Mouse (Mus musculus) retina, postnatal 1 day (tissue): Measurements from ENCODE around the gene Pard3b.

Source experiments
- DNase-seq: peaks from one replicate; pipeline ENCODE4 v3.0.0-alpha.2; 2012

Pard3b gene

DNA sequence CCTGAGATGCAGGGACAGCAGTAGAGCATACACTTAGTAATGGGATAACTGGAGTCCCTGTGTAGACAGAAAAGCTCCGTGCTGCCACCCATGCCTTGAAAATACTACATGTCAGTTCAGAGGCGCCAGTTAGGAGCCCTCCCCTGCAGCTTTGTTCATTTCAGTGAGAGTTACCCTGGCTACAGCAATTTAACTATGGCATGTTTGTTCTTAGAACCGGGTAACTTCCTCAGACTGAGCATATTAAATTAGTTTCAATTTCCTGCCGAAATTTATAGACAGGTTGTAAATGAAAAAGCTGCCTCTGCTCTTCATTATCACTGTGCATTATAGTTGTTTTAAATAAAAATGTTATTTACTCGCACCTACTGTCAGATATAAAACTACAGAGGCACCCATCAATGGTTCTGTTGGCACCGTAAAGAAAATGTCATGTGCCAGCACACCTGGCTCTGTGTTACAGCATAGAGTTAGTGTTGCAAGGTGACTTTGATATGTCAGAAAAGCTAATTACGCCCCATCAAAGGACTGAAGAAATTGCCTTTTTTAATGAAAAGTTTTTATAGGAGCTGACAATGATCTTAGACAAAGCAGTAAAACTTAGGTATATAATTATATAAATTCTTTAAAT, 289.6 kb downstream of the Pard3b start:
- DNase-seq: no peak

DNA sequence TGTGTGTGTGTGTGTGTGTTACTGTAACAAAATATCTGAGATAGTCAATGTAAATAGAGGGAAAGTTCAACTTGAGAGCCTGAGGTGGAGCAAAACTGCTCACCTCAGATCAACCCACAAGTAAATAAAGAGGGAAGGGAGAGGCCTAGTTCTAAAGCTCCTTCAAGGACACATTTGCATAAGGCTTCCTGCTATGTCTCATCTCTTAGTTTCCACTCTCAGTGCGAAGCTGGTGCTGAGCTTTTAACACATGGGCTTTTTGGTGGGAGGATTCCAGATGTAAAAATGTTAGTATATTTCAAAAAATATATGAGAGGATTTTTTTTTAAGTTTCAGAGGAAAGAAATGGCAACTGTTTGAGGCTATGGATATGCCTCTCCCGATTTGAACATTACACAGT, 294.9 kb downstream of the Pard3b start:
- DNase-seq: no peak

DNA sequence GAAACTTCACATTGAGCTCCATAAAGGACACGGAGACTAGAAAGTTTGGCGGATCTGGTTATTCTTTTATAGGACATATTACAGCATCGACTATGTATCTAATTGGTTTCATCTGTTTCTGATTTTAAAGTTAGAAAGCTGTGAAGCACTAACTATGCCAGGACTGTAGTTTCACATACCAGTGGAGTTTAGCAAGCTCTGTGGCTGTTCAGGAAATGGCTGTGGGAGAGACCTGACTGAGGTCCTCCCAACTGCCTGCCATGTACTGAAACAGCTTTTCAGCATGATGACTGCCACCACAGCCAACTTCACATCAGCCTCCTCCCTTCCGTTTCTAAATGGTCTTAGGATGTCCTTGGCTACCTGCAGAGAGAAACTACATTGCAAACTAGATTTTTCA, 296.1 kb downstream of the Pard3b start:
- DNase-seq: no peak

DNA sequence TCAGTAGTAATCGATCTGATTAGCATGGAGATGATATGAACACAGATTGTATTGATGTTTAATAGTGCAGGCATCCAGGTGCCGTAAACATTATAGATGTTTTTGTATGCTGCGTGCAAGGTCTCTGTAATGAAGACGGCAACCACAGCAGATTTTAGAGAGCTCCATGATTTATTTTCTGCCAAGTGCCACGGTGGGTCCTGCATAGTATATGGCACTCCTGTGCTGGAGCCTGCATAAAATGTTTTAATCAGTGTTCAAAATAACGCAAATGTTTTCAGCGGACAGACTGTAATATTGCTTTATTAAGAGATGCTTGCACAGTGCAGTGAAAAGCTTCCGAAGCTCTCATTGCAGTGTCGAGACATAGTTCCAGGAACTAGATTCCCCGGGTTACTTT, 301.3 kb downstream of the Pard3b start:
- DNase-seq: no peak

DNA sequence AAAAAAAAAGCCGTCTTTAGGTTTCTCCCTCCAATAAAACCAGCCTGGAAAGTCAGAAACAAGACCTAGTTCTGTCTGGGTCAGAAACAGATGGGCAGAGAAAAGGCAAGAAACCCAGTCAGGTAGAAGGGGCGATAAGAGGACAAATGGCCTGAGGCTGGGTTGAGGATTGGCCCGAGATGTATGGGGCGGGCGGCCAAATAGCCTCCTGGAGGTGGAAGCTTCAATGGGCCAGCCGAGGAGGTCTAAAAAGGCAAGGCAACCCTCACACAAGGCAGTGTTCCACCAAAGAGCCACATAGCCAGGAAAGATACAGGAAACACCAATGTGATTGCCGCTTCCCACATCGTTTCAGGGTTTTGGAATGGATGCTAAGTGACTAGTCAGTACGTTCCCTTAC, 322.9 kb downstream of the Pard3b start:
- DNase-seq: no peak

DNA sequence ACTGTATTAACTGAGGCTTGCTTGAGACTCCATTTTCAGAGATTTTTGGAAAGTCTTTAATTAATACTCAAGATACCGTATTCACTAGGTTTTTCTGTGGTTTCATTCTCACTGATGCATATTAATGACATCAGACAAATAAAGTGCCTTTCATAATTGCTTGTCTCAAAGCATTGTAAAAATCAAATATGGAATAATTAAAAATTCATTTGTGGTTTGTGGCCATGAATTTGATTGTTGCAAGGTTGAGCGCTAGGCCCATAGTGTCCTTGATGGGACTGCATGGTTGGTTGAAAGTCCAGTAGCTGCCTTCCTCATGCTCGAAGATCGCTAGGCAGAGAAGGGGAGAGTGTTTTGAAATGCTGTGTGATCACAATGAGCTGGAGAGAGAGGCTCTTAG, 323.9 kb downstream of the Pard3b start:
- DNase-seq: no peak

DNA sequence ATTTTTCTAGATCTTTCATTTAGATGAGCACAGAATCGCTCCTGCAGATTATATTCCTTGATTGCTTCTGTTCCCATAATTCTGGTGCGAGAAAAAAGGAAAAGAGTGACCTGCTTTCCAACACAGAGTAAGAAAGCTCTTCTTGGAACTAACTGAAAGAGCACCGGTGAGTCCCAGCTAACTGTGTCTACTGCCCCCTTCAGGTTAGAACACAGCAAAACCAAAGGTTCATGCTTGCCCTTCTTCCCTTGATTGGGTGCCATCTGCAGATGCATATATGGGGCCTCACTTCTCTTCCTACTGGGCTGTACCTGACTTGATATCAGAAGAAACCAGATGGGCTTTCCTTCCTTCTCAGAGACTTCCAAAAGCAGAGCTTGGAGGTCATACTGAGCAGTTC, 328.5 kb downstream of the Pard3b start:
- peak; percentile 22 for DNase-seq

DNA sequence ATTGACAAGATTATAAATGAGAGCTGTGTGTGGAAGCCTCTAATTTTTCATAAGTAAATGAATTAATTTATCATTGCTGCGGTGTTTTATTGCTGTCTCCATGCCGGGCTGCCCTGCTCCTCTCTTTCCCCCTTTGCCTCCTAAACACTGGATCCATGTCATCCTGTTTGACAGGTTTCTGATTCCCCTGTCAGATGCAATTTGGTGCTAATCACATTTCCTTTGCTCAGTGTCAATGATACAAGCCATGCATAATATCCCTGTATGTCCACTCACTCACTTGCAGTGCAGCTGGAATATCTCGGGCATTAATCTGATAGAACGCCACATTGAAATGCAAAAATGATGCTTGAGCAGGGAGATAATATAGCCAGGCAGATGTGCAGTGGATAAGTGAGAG, 329.2 kb downstream of the Pard3b start:
- peak; percentile 17 for DNase-seq

DNA sequence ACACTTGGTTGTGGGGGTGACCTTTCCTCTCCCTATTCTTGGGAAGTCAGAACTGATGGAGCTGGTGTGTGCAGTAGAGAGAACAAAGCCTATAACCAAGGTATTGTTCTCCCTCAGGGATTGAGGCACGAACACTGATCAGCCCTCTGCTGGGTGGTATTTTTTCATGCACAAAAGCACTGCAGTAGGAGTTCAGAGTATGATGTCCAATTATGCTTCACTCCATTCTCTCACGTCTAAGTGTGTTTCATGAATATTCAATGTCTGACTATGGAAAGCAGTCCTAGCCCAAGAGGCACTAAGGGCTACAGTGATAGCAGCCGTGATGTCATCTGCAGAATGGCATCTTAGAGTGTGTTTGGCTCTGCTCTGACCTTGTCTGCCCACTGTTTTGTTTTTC, 359.1 kb downstream of the Pard3b start:
- DNase-seq: peak; percentile 57

DNA sequence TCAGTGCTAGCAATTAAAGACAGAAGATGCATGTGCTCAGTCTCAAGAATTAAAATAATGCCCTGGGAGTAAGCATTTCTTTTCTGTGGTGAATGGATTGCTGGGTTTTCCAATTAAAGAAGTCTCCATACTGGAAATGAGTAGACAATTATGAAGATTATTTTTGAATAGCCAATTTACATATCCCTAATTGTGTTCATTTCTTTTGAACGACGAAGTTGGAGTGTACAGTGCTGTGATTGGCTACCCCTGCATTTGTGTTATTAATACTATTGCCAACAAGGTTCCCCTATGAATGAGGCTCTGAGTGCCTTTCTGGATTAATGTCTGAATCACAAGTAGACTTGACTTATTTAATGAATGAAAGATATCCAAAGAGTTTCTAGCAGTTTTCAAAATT, 370.2 kb downstream of the Pard3b start:
- peak; percentile 26 for DNase-seq

DNA sequence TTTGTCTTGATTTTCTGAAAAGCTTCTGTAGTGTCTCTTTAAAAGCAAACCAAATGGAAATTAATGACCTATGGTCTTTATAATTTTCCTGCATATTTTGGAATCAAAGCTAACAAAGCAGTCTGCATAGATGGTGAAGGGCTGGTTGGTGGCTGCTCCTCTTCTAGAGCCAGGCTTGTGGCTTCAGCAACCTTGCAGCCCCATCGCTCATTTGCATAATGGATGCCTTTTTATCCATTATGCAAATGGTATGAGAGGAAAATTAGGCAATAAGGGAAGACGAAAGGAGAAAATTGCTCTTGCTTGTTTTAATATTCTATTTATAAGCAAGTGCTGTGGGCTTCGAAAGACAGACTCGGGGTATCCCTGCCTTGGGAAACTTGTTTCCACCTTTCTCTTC, 373.1 kb downstream of the Pard3b start:
- DNase-seq: no peak

DNA sequence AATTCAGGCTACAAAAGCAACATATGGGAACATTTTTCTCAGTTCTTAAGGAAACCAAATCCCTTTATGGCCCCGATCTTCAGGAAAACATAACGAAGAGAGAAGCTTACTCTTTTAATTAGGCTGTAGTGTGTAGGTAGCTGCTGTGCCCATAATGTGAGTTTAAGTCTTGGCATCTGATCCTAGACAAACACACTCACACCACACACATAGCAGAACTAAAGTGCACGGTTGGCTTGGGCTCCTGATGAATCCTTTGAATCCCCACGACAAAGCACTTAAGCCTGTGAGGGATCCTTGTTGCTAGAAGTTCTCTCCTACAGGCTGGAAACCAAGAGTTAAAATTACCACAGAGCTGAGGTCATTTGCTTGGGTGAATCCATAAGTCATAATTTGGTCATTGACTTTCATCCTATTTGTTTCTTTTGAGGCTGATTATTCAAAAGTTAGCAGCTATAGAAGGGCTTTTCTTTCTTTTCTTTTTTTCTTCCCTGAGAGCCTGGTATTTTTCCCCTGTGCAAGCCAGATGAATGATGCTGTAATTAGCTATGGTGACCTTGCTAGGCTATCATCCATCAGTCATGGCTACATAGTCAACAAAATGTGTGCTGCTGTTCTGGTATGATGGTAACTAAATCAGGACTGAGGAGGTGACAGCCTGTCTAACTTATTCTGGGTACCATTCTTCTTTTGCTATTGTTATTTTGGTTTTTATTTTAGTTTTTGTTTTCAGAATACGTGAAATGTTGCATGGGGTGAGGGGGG, 378.1 kb downstream of the Pard3b start:
- DNase-seq: no peak

DNA sequence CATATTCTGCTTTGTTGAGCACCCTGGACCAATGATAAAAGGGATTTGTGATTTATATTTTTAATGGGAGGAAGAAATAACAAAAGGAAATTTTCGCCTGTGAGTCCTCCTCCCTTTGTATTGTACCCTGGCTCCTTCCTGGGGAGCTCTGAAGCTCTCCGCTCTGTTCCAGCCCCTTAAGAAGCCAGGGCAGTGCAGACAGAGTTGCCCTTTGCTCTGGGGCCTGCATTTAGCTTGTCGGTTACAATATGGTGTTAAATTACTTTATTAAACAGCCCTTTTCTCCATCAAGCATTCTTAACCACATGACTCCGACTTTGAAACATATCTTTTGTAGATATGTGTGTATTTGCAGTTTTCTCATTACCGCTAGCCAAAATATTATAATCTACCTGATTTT, 379.7 kb downstream of the Pard3b start:
- DNase-seq: no peak

DNA sequence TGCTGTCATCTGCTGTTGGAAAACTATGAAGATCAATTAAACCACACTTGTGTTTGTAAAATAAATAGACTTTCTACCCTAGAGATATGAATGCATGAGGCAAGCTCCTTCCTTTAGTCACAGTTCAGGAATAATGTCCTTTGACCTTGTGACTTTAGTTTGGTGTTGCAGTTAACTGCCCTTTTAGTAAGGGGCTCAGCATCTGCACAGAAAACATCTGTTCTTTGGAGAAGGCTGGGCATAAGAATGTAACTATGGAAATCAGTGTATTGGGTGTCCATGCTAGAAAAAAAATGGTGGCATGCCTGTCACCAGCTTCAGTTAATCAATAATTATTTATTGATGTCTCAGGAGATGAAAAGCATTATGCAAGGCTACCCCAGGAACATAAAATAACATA, 381.1 kb downstream of the Pard3b start:
- no peak for DNase-seq

DNA sequence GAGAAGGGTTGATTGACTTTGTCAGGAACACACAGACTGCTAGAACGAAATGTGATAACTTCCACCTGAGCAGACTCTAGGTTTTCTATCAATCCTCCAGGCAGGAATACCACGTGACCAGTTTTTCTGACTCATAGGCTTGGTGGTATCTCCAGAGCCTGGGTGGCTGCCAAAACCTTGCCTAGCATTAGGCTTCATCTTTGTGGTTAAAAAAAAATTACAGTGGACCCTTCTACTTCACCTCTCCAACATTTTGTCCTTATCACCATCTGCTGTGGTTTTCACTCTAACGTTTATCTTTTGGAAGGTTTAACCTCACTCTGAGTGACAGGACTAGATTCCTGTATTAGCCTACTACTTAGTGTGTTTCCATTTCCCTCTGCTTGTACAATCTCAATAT, 403.1 kb downstream of the Pard3b start:
- no peak for DNase-seq

DNA sequence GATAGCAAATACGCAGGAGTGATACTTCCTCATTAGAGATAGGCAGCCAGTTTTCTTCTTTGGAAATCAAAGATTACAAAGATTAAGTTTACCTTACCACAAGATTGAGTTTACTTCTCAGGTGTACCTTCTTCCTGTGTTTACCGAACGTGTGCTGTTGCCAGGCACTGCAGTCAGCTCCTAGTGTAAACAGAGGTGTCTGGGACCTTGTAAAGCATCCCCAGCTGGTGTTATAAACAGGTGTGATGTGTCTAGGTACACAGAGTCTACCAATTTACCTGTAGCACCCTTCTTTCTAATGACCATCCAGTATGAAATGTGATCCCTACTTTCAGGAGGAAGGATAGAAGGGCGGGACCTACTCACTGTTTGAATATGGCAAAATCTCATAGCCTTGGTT, 410.0 kb downstream of the Pard3b start:
- DNase-seq: no peak

DNA sequence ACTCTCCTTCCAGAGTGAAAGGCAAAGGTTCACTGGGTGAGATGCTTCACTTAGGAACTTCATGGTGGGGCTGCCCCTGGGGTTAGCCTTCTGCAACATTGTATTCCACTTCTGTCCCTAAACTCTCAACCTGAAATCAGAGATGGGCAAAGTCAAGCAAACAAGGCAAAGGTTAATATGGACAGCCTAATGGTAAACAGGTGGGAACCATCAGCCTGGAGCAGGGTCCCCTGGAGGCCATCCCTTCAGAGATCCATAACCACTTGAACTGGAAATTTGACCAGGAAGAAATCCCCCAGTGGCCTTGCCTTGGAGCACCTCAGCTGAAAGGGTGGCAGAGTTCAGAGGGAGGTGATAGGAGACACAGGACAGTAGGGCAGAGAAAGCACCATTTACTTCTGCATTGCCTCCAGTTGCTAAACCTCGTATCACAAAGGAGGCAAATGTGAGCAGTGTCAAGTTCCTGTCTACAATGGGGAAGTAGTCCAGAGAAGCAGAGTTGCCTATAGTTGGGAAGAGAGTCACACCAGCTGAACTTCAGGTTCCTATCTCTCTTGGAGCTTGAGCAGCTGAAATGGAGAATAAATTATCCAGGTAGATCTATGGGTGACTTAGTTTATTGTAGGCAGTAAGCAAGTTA, 412.7 kb downstream of the Pard3b start:
- no peak for DNase-seq

DNA sequence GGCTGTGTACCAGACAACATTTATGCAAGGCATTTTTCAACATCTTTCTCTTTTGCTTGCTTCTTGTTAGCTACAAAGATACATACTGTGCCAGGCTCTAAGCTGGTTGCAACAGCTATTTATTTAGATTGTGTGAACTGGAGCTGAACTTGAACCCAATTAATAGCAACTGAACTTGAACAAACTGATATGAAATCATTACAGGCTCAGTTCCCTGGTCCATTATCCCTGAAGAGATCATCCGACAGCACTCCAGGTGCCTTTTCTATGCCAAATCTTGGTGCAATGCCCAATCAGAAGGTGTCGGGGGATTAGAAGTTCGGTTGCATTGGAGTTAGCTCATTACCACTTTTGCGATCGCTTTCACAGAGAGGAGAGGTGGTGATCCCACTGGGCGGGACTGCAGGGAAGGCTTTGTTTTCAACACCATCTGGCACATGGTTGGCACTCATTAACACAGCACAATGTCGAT, 414.6 kb downstream of the Pard3b start:
- peak; percentile 87 for DNase-seq

DNA sequence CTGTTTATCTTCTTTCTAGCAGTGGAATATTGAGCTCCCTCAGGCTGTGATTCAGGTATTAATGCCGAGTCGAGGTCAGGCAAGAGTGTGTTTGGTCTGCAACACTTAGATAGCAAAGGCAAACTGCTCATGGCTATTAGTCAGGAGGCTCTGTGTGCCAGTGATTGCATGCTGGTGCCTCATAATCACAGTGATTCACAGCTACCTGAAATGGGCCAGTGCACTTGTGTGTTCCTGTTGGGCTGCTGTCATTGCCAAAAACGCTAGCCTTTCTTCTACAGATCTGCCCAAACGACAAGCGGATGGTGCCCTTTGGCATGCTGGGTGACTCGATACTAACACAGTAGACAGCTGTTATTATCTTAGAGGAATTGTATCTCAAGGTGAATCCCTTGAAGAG, 416.7 kb downstream of the Pard3b start:
- DNase-seq: no peak

DNA sequence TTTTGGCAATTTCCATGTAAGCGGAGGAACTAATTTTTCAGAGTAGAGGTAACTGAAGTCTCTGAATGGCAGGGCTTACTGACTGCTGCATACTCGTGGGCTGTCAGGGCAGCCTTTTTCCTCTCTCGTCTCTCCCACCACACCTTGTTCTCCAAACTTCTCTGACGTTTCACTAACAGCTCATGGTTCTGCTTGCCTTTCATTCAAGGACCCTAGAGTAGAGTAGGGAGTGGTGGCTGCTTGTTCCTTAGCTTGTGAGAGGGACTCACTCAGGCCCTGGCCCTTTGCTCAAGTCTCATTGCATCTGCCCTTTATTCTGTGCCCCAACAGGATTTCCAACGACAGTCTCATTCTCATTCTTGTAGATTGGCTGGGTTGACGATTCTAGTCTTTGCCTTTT, 432.0 kb downstream of the Pard3b start:
- no peak for DNase-seq

DNA sequence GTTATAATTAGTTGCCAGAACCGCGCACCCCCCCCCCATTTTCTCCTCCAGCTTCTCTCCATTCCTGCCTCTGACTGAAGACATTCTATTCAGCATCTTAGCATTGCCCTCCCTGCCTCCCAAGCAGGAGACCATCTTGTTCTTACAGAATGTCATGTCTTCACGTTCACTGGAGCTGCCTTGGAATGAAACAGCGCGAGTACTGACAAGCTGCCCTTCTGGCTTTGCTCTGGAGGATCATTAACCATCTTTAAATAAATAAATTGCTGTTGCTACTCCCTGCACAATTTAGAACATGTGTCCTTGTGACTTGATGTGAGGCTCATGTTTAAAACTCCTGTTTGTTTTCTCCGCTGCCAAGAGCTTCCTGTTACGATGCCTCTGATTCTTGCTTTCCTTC, 432.5 kb downstream of the Pard3b start:
- DNase-seq: no peak

DNA sequence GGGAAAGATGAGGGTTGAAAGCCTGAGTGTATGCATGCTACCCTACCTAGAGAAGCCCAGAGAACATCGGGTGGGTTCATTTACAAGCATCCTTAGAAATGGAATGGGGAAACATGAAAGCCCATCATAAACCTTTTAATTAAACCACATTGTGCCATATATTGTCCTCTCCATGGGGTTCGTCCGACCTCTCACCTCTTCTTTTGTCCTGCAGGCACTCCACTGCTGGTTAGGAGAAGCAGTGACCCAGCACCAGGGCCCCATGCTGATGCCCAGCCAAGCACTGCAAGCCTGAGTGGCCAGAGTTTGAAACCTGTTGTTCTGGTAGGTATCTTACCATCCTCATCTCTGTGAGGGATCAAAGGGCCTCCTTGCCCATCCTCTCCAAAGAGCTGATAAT, 437.5 kb downstream of the Pard3b start:
- peak; percentile 32 for DNase-seq

DNA sequence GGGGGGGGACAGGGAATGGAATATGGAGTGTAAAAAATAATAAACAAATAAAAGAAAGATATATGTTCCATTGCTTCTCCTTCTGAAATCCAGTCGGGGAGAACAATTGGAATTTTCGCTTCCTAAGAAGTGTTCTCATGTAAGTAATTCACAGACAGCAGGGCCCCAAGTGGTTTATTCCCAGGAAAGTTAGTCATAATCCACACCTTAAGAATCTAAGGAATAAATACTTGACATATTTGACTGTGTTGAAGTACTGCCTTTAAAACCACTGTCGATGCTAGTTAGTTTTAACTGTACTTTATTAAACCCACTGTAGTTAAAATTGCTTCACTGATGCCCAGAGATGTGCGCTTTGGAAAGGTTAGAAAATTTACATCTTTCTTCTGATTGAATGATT, 442.5 kb downstream of the Pard3b start:
- no peak for DNase-seq

DNA sequence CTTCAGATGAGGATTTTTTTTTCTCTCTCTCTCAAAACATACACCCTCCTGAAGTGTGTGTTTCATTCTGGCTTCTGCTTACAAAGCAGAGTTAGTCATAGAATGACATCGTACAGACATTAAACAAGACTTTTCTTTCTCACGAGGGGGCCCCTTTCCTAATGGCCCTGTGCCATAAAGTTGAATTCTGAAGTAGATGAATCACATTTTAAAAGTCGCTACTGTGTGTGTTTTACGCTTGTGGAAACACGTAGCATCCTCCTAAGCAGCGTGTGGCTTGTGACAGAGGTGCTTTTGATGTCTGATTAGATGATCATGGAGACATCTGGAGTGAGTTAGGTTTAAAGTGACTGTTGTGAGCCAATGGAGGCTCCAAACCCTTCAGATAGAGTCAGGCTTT, 447.4 kb downstream of the Pard3b start:
- DNase-seq: no peak
